Mouse (Mus musculus): ENCODE data around the gene Mxra8. TPM values are rescaled to one million over a fixed set of nuclear protein-coding genes. Genes with fewer than 3 reads are reported as not detected.

Mxra8 gene
- polyA plus RNA-seq, 1 experiment: 38.0 TPM

GRCm38 (mm10) chr4:155817533-155817932 is 21.9 kb upstream of the Mxra8 start:
- Histone ChIP-seq H3K4me3 (ENCODE audit: insufficient read depth, poor library complexity, severe bottlenecking) (no peak overlapping the region), H3K79me2 (ENCODE audit: control insufficient read depth, insufficient read depth) (peaks cover 99% of the 10 kb centered on the region), H3K27me3 (ENCODE audit: control insufficient read depth, insufficient read depth, insufficient read length) (no peaks in the 10 kb centered on the region), H3K36me3 (ENCODE audit: control insufficient read depth, insufficient read depth) (peaks cover 84% of the 10 kb centered on the region), H3ac (ENCODE audit: control insufficient read depth, insufficient read length, low read depth) (no peak overlapping the region), H3K79me3 (ENCODE audit: low read depth) (peaks cover 72% of the 10 kb centered on the region)
- TF ChIP-seq USF1 (IDR thresholded peaks at IDR 0.05; ENCODE audit: low read depth) (no peak), MAX (IDR thresholded peaks at IDR 0.05) (no peak), FOSL1 (IDR thresholded peaks at IDR 0.05; ENCODE audit: insufficient read depth, low read length, poor library complexity, severe bottlenecking) (no peak), MYOG (IDR thresholded peaks at IDR 0.05; ENCODE audit: control insufficient read depth, extremely low read depth, insufficient read length) (no peak), CEBPB (IDR thresholded peaks at IDR 0.05; ENCODE audit: low read depth) (no peak), MYOD1 (IDR thresholded peaks at IDR 0.05; ENCODE audit: control insufficient read depth, insufficient read length, low read depth) (no peak), CTCF (IDR thresholded peaks at IDR 0.05; ENCODE audit: control insufficient read depth, insufficient read depth, insufficient read length) (no peak)

- Histone ChIP-seq H3K27me3 (ENCODE audit: control insufficient read depth, insufficient read depth, insufficient read length) (no peaks in the 10 kb centered on the region), H3K79me2 (ENCODE audit: control insufficient read depth, insufficient read depth) (peaks cover 89% of the 10 kb centered on the region), H3K79me3 (ENCODE audit: low read depth) (peaks cover 58% of the 10 kb centered on the region), H3K36me3 (ENCODE audit: control insufficient read depth, insufficient read depth) (peaks cover 97% of the 10 kb centered on the region), H3ac (ENCODE audit: control insufficient read depth, insufficient read length, low read depth) (no peak overlapping the region), H3K4me3 (ENCODE audit: insufficient read depth, poor library complexity, severe bottlenecking) (no peak overlapping the region)
- TF ChIP-seq MYOG (IDR thresholded peaks at IDR 0.05; ENCODE audit: control insufficient read depth, extremely low read depth, insufficient read length) (no peak), FOSL1 (IDR thresholded peaks at IDR 0.05; ENCODE audit: insufficient read depth, low read length, poor library complexity, severe bottlenecking) (no peak), CTCF (IDR thresholded peaks at IDR 0.05; ENCODE audit: control insufficient read depth, insufficient read depth, insufficient read length) (no peak), USF1 (IDR thresholded peaks at IDR 0.05; ENCODE audit: low read depth) (no peak), CEBPB (IDR thresholded peaks at IDR 0.05; ENCODE audit: low read depth) (no peak), MYOD1 (IDR thresholded peaks at IDR 0.05; ENCODE audit: control insufficient read depth, insufficient read length, low read depth) (no peak), MAX (IDR thresholded peaks at IDR 0.05) (no peak)
Measured at GRCm38 (mm10) chr4:155821025-155821424, 18.5 kb upstream of the Mxra8 start.

GRCm38 (mm10) chr4:155823443-155823842 is 16.0 kb upstream of the Mxra8 start:
- TF ChIP-seq FOSL1 (IDR thresholded peaks at IDR 0.05; ENCODE audit: insufficient read depth, low read length, poor library complexity, severe bottlenecking) (no peak), MYOD1 (IDR thresholded peaks at IDR 0.05; ENCODE audit: control insufficient read depth, insufficient read length, low read depth) (no peak), CEBPB (IDR thresholded peaks at IDR 0.05; ENCODE audit: low read depth) (no peak), CTCF (IDR thresholded peaks at IDR 0.05; ENCODE audit: control insufficient read depth, insufficient read depth, insufficient read length) (no peak), MYOG (IDR thresholded peaks at IDR 0.05; ENCODE audit: control insufficient read depth, extremely low read depth, insufficient read length) (no peak), USF1 (IDR thresholded peaks at IDR 0.05; ENCODE audit: low read depth) (no peak), MAX (IDR thresholded peaks at IDR 0.05) (no peak)
- no peaks in the 10 kb centered on the region for H3K27me3 ChIP-seq (ENCODE audit: control insufficient read depth, insufficient read depth, insufficient read length)
- H3K79me2 ChIP-seq (ENCODE audit: control insufficient read depth, insufficient read depth): peaks cover 64% of the 10 kb centered on the region
- peaks cover 36% of the 10 kb centered on the region for H3K79me3 ChIP-seq (ENCODE audit: low read depth)
- no peak overlapping the region for H3ac ChIP-seq (ENCODE audit: control insufficient read depth, insufficient read length, low read depth)
- no peak overlapping the region for H3K4me3 ChIP-seq (ENCODE audit: insufficient read depth, poor library complexity, severe bottlenecking)
- peaks cover 93% of the 10 kb centered on the region for H3K36me3 ChIP-seq (ENCODE audit: control insufficient read depth, insufficient read depth)

GRCm38 (mm10) chr4:155829866-155830265 is 9.6 kb upstream of the Mxra8 start:
- Histone ChIP-seq H3K36me3 (ENCODE audit: control insufficient read depth, insufficient read depth) (peaks cover 43% of the 10 kb centered on the region), H3ac (ENCODE audit: control insufficient read depth, insufficient read length, low read depth) (no peak overlapping the region), H3K4me3 (ENCODE audit: insufficient read depth, poor library complexity, severe bottlenecking) (no peak overlapping the region), H3K27me3 (ENCODE audit: control insufficient read depth, insufficient read depth, insufficient read length) (no peaks in the 10 kb centered on the region), H3K79me2 (ENCODE audit: control insufficient read depth, insufficient read depth) (peaks cover 19% of the 10 kb centered on the region), H3K79me3 (ENCODE audit: low read depth) (peaks cover 17% of the 10 kb centered on the region)
- TF ChIP-seq FOSL1 (IDR thresholded peaks at IDR 0.05; ENCODE audit: insufficient read depth, low read length, poor library complexity, severe bottlenecking) (no peak), USF1 (IDR thresholded peaks at IDR 0.05; ENCODE audit: low read depth) (no peak), CTCF (IDR thresholded peaks at IDR 0.05; ENCODE audit: control insufficient read depth, insufficient read depth, insufficient read length) (no peak), MYOD1 (IDR thresholded peaks at IDR 0.05; ENCODE audit: control insufficient read depth, insufficient read length, low read depth) (no peak), MAX (IDR thresholded peaks at IDR 0.05) (no peak), MYOG (IDR thresholded peaks at IDR 0.05; ENCODE audit: control insufficient read depth, extremely low read depth, insufficient read length) (no peak), CEBPB (IDR thresholded peaks at IDR 0.05; ENCODE audit: low read depth) (no peak)

- Histone ChIP-seq H3K79me2 (ENCODE audit: control insufficient read depth, insufficient read depth) (peaks cover 19% of the 10 kb centered on the region), H3K79me3 (ENCODE audit: low read depth) (peaks cover 16% of the 10 kb centered on the region), H3K4me3 (ENCODE audit: insufficient read depth, poor library complexity, severe bottlenecking) (no peak overlapping the region), H3K27me3 (ENCODE audit: control insufficient read depth, insufficient read depth, insufficient read length) (no peaks in the 10 kb centered on the region), H3ac (ENCODE audit: control insufficient read depth, insufficient read length, low read depth) (peak overlapping the region; percentile 66), H3K36me3 (ENCODE audit: control insufficient read depth, insufficient read depth) (peaks cover 36% of the 10 kb centered on the region)
- TF ChIP-seq MYOD1 (IDR thresholded peaks at IDR 0.05; ENCODE audit: control insufficient read depth, insufficient read length, low read depth) (no peak), MAX (IDR thresholded peaks at IDR 0.05) (no peak), FOSL1 (IDR thresholded peaks at IDR 0.05; ENCODE audit: insufficient read depth, low read length, poor library complexity, severe bottlenecking) (no peak), CTCF (IDR thresholded peaks at IDR 0.05; ENCODE audit: control insufficient read depth, insufficient read depth, insufficient read length) (no peak), MYOG (IDR thresholded peaks at IDR 0.05; ENCODE audit: control insufficient read depth, extremely low read depth, insufficient read length) (no peak), USF1 (IDR thresholded peaks at IDR 0.05; ENCODE audit: low read depth) (no peak), CEBPB (IDR thresholded peaks at IDR 0.05; ENCODE audit: low read depth) (no peak)
Measured at GRCm38 (mm10) chr4:155830596-155830995, 8.9 kb upstream of the Mxra8 start.
